Mouse (Mus musculus) C2C12 (cell line): ENCODE results near the gene Plcb2.

Experiments
- CTCF ChIP-seq: IDR thresholded peaks from one replicate; pipeline ENCODE4 v1.5.1; 2011; ENCODE audit not compliant: control insufficient read depth, insufficient read depth, insufficient read length
- MAX ChIP-seq: IDR thresholded peaks from one replicate; pipeline ENCODE4 v1.6.1; 2011; ENCODE audit warnings: mild to moderate bottlenecking, control low read depth
- MYOD1 ChIP-seq: IDR thresholded peaks from one replicate; pipeline ENCODE4 v1.6.1; 2011; ENCODE audit warnings: low read depth; ENCODE audit not compliant: control insufficient read depth, insufficient read length
- USF1 ChIP-seq: IDR thresholded peaks from one replicate; pipeline ENCODE4 v1.6.1; 2011; ENCODE audit warnings: low read depth, mild to moderate bottlenecking, control low read depth, moderate library complexity

DNA sequence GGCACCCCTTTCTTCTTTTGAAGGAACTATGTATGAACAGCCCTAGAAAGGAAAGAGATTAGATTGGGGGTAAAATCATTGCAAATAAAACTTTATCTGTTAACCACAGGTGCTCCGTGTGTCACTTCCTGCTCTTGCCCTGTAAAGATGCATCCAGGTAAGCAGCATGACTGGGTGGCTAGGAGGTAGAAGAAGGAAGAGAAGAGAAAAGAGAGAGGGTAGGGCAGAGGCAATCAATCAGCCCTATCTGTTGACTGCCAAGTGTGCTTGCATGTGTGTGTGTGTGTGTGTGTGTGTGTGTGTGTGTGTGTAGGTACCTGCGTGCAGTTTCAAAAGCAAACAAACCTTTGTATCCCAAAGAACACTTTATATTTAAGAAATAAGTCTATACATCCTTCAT, 46.3 kb upstream of the Plcb2 start:
- TF ChIP-seq CTCF (no peak), MAX (no peak), MYOD1 (no peak), USF1 (no peak)
